Mouse (Mus musculus) large intestine, adult 2 months (tissue): ENCODE measurements around the gene Mrpl24. TPM values are rescaled to one million over a fixed set of nuclear protein-coding genes. Genes with fewer than 3 reads are reported as not detected.

ENCODE experiments used
- DNase-seq: peaks from one replicate; pipeline ENCODE4 v3.0.0-alpha.2; 2012; ENCODE audit warnings: low read depth, low spot score
- WGBS: fragments of 180-500 bp; shearing (Covaris S2); methylation state at CpG from one replicate; pipeline ENCODE4 v1.1.7; 2018; 5-methylcytosine and 5-hydroxymethylcytosine counted together
- polyA plus RNA-seq: library from polyadenylated mRNA; depleted of rRNA; stranded (reverse); fragments of >200 nt; gene quantifications from 2 replicates; pipeline ENCODE4 v1.2.3, GENCODE M21; 2012

The Mrpl24 gene
- polyA plus RNA-seq, 1 experiment = 64.1 TPM

DNA sequence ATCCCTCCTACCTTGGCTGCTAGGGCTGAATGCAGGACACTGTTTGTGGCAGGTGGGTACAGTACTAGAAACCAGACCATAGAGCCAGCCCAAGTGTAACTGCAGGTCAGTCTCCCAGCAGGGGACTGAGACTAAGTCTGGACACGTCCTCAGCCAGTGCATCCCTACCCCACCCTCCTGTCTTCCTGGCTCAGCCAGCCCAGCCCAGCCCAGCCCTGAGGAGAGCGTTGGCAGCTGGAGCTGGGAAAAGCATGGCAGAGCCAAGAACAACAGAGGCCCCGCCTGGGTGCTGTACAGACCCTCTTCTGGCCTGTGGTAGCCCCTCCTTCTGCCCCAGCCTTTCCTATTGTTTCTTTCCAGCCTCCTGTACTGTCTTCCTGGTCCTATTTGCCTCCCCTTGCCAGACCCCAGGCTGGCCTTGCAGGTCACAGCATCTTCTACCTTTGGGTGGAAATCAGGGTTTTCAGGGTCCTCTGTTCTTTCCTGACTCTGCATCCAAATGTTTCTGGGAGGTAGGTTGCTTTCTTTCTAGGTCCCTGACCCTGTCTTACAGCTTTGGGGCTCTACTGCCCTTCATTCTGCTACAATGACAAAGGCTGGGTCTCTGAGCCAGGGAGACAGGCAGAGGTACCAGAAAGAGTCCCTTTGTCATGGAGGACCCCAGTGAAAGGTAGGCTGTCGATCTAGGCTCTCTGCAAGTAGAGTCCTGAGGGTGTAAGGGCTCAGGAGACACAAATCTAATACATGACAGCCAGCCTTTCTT, 25.7 kb downstream of the Mrpl24 start:
- DNase-seq = no peak
- WGBS = 18% methylated on average over 4 of the region's 4 CpGs

DNA sequence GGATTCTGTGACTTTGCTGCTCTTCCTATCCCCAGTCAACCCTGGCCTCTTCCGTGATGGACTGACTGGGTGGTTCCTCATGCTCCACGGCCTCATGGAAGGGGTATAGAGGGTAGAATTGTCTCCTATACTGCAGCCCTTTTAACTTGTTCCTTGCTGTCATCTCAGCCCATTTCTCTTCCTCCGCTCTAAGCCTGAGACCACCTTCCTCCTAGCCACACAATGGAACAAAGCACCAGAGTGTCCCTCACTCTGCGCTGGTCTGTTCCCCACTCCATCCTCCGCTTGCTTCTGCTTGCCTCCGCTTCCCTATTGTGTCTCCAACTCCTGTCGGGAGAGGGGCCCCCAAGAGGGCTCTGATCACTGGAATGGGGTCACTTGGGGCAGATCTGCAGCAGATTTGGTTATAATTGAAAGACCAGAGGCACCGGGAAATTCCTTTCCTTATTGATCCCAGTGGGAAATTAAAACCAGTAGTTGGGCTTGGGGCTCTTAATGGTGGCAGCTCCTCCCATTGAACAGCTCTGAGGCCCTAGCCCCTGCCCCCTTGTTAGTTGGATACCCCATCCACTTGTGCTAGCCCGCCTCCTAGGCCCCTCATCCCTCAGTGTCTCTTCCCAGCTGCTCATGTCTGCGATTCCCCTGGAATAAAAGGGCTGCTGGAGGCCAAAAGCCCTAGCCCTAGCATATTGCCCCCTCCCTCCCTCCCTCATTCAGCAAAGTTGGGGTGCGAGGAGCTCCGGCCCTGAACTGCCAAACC, 26.7 kb downstream of the Mrpl24 start:
- no peak for DNase-seq
- 63% methylated on average over 12 of the region's 12 CpGs for WGBS

DNA sequence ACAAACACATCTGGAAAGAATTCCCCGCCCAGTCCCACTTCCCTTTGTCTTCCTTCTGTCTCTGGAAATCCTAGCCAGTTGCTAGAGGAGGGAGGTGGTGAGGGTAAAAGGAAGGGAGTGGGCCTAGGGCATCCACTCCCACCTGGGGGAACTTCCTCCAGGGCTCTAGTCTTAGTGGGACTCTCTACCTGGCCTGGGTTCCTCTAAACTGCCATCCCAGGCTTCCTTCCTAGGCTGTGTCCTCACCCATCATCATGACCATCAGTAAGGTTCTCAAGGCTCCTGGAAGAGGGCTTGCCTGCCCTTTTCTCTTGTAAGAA, 27.2 kb downstream of the Mrpl24 start:
- DNase-seq = no peak
- 55% methylated on average over 1 of the region's 1 CpGs for WGBS

DNA sequence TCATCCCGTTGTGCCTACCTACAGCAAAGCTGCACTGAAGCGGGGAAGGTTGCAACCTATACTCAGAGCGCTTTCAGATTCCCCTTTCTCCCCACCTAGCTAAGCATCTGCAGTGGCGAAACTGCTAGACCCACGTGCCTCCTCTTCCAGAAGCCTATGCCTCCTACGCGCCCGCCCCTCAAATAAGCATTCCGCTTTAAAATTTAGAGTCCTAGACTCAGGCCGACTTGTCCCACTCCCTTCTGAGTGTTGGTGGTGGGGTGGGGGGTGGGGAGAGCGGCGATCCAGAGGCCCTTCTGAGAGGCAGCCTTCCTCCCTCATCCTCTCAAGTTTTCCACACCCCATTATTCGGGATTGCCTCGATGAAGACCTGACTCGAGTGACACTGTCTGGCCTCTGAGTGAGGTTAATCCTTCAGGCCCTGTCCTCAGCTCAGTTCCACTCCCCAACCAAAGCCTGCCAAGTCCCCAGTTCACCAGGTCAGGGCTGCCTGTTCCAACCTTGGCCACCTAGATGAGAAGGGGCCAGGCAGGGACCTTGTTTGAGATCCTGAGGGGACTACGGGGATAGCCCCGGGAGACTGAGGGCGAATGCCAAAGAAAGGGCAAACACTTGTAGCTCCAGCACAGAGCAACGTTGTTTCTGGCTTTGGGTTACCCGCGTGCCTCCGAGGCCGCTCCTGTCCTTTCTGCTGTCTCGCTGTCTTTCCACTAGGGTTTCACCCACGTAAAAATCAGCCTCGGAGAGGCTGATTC, 27.9 kb downstream of the Mrpl24 start:
- no peak for DNase-seq

DNA sequence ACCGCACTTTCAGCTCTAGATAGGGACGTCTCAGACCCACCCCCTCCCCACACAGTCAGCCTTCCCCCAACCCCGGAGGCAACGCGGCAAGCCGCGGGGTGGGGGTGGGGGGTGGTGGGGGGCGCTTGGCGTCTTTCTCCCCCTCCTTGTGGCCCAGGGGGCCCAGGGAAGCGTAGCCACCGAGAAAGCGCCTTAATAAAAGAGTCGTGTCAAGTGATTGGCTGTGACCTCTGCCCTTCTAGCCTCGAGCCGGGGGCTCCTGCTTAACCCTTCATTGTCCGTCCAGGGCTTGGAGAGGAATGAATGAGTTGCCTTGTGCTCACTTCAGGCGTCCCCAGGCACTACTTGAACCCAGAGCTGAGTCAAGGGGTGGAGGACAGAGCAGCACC, 28.5 kb downstream of the Mrpl24 start:
- DNase-seq = no peak
- 3% methylated on average over 17 of the region's 17 CpGs for WGBS

More for the DNA sequence above, 27.9 kb downstream of the Mrpl24 start:
- 16% methylated on average over 26 of the region's 26 CpGs for WGBS

DNA sequence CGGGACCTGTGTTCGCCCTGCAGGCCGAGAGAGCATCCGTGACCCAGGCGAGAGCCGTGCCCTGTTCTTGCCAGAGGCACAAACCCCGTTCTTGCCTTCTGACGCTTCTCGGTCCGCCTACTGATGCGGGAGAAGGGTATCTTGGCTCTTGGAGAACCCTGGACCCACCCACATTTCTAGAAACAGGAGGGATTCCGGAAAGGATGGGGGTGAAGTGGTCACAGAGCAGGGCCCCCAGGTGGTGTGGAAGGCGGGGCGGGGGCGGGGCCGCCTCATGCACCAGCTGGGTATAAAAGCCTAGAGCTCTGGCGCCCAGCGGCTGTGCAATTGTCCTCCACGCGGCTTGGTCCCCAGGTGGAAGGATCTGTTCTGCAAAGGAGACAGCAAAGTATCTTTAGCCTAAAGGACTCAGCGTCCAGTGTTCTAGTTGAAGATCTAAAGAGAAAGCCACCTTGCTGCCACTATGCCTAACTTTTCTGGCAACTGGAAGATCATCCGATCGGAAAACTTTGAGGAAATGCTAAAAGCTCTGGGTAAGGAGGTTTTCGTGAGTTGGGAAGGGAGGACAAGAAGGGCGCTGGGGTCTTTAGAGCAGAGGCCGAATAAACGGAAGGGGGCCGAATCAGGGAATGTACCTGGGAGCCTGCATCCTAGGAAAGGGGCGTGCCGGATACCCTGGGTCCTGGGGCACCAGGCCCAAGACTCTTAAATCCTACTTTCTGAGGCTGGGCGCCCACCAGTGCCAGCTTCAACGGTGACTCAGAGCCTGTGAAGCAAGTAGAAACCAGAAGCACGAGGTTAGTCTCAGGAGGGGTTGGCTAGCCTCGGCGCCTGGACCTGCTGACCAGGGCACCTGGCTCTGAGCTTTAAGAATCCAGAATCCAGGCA, 29.3 kb downstream of the Mrpl24 start, which contains the start of gene Crabp2:
Gene Crabp2 (plus strand): TSS at position 289 of the 888 bp plus-strand sequence.
- 6% methylated on average over 35 of the region's 35 CpGs for WGBS
- no peak for DNase-seq

DNA sequence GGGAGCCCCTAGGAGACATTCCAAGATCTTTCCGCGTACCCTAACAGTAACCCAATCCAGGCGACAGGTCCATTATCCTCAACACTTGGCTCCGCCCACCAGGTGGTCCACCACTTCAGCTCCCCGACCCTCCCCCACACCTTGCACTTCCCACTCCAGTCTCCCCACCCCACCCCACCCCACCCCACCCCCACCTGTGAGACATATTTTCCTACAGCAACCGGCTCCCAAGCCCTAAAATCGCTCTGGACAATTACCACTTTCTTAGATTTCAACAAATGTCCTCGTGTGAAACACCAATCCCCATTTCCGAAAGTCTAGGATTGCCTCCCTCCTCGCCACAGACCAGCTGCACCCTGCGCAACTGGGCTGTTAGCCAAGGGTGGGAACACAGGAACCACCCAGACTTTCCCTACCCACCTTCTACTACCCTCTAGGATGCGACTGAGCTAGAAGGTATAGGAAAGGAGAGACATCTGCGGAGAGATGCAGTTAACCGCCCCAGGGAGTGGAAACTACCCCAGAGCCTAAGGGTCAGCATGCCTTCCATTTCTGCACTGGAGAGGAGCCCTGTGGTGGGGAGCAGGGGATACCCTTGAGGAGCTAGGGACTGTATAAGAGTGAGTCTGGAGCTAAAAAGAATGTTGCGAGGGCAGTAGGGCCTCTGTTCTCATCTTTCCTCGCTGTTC, 30.1 kb downstream of the Mrpl24 start:
- no peak for DNase-seq

DNA sequence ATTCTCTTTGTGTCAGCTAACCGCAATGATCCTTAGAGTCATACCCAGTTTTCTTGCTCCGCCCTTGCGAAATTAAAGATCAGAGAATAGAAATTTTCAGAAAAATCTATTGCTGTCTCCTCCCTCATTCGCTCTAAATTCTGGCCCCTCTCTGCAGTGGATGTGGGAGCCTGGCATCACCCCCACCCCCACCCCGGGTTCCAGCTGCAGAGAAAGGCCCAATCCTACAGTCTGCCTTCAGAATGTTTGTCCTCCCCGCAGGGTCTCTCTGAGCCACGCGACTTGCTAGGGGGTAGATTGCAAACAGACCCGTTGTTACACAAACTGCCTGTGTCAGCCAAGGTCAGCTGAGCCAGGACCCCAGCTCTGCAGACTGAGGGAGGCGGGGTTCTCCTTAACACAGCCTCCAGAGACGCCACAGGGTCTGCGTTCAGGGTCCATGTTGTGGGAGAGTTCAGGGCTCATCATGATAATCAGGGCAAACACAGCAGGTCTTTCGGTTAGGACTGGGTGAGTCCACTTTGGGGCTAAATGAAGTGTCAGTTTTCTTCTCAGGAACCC, 30.7 kb downstream of the Mrpl24 start:
- DNase-seq = no peak
- 39% methylated on average over 13 of the region's 13 CpGs for WGBS

More for the DNA sequence above, 30.1 kb downstream of the Mrpl24 start:
- WGBS = 31% methylated on average over 16 of the region's 16 CpGs

DNA sequence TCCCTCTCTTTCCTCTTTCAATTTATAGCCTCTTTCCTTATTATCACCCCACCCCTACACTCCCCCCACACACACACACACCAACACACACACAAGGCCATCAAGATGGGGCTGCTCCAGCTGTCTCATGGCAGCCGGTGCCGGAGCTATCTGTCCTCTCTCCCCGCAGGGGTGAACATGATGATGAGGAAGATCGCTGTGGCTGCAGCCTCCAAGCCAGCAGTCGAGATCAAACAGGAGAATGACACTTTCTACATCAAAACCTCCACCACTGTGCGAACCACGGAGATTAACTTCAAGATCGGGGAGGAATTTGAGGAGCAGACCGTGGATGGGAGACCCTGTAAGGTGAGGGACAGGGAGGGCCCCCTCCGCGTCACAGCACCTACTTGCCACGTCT, 32.6 kb downstream of the Mrpl24 start:
- 40% methylated on average over 12 of the region's 12 CpGs for WGBS
- DNase-seq = no peak

DNA sequence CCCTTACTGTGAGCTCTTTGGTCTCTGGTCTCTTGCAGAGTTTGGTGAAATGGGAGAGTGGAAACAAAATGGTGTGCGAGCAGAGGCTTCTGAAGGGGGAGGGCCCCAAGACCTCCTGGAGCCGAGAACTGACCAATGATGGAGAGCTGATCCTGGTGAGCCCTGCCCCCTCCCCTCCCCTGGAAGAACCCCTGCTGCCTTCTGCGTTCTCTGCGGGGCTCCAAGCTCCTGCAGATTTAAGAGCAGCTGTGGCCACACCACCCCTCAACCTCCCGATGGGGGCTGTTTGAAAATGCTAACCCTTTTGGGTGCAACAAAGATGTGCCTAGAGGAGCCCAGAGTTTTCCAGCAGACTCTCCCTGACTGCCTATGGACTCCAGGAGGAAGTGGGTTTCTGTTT, 33.1 kb downstream of the Mrpl24 start:
- DNase-seq = no peak

DNA sequence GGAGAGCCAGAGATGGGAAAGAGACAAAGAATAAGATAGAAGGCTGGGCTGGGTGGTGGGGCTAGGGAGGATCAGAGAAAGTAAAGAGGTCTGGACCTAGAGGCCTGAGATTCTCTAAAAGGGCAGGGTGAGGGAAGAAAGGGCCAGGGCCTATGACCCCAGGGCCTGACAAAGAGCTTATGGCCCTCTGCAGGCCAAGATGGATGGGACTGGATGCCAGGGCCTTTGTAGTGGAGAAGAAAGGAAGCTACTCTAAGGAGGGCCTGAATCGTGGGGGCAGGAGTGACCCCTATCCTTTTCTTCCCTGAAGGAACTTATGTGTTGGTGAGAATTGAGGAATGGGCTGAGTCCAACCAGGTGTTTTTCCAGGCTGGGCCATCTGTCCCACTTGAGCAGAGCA, 38.8 kb downstream of the Mrpl24 start:
- WGBS = 45% methylated on average over 1 of the region's 1 CpGs
- no peak for DNase-seq

More for the DNA sequence above, 33.1 kb downstream of the Mrpl24 start:
- WGBS = 19% methylated on average over 5 of the region's 5 CpGs

DNA sequence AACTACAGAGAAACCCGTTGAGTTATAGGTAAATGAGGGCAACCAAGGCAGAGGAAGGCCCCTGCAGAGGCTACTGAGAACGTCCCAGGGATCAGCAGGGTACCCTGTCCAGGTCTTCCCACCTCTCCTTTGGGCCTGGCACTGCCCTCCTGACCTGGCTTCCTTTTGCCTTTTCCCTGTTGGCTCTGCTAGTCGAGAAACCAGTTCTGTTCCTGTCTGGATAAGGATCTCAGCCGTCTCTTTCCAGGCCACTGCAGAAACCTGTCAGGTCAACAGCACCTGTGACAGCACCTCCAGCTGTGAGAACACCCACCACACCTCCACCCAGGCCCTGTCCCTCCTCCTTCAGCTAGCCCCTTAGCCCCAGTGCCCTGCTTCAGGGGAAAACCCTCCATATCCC, 39.2 kb downstream of the Mrpl24 start:
- 55% methylated on average over 4 of the region's 4 CpGs for WGBS
- DNase-seq = no peak

DNA sequence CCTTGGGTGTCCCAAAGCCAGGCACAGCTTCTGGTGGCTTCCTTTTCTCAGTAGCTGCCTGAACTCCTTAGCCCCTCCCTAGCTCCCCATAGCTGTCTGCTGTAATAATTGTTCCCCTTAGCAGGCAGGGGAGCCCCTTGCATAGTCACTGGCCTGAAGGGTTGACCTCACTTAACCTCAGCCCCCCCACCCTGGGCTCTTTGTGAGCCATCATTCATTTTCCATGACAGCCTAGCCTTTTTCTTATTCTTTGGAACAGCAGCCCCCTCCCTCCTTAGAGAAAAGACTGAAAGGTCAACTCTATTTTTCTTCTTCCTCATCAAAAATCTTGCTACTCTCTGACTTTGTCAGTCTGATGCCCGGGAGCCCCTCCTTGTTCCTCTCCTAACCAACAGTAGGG, 39.7 kb downstream of the Mrpl24 start:
- no peak for DNase-seq
- WGBS = 72% methylated on average over 1 of the region's 1 CpGs

DNA sequence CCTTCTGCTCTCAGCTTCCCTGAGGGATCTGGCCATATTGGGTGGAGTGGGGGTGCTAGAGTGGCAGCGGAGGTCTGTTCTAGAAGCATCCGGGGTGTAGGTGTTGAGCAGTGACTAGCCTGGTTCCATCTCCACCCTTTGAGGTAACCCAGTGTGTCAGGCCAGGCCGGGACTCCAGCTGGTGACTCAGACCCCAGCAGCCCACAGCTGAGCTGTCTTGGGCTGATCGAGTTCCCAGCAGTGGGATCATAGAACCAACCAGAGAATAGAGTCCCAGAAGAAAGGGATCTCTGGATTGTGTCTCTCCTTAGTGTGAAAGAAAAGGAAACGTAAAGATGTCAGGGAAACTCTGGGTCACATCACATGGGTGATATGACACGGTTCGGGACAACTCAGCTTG, 40.1 kb downstream of the Mrpl24 start:
- WGBS = 81% methylated on average over 7 of the region's 7 CpGs
- DNase-seq = no peak

DNA sequence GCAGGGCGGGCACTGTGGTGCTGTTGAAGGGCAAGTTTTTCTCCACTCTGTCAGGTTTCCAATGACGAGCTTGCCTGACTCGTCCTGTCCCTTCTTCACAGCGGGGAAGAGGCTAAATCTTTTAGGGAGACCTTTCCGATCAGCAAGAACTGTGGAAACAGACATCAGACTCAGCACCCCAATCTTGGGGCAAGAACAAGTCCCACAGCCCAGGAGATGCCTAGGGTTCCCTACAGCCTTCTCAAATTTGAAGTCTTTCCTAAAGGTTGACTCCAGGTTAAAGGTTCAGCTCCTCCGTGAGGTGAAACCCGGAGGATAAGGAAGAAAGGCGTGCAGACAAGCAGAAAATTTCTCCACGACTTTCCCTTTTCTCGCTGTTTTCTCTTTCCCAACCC, 40.9 kb downstream of the Mrpl24 start:
- whole genome bisulfite sequencing = 26% methylated on average over 10 of the region's 10 CpGs
- no peak for DNase-seq

DNA sequence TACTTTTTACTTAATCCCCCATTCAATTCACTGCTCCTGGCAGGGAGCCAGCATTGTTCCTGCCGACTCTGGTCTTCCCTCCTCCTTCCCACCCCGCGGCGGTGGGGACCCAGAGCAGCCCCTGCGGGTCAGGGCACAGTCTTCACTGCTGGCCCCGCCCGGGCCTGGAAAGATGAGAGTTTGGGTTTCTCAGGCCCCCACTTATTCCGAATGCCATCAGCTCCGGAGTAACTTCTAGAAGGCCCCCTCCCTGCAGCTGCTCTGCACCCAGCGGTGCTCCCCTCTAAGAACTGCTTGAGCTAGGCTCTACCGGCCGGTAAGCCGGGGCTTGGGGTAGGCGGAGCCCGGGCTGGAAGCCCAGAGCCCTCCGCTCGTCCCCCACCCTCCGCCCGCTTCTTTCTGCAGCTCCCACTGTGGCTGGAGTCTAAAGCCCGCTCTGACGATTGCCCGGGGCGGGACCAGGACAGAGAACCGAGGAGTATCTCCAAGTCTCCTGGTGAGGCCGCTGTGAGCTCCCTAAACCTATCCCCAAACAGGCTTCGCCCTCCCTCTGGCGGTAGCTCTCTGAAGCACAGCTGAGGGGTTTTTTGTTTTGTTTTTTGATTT, 41.4 kb downstream of the Mrpl24 start:
- peak; percentile 59 for DNase-seq
- WGBS = under 1% methylated on average over 27 of the region's 27 CpGs

DNA sequence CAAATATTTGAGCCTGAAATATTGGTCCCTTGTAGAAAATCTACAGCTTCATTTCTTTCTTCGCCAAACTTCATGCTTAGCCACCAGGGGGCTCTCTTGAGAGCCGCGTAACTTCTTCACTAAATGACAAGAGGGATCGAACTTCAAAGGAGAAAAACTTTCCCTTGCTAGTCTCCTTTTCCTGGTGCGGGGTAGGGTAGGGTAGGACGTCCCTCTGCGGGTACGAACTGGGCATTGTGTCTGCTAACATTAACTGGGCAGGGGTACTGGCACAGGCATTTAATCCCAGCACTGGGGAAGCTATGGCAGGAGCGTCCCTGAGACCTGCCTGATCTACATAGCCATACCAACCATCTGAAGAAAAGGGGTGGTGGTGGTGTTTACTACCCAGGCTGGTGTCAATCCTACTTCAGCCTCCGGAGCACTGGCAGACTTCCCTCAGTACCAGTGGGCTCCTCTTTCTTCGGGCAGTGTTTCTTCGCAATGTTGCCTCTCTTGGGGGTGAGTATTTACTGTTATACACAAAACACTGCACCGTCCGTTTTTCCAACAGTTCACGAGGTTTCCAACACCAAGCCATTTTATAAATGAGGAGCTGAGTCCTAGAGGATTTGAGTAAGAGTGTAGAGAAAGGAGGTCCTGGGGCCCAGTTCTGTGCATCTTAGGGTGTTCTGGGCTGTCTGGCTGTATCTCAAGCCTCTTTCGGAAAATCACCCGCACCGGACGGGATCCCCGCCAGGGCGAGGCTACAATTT, 51.1 kb downstream of the Mrpl24 start:
- 3% methylated on average over 21 of the region's 21 CpGs for WGBS
- no peak for DNase-seq
